Mouse (Mus musculus): Measurements from ENCODE around the gene Rbak. TPM values are rescaled to one million over a fixed set of nuclear protein-coding genes. Genes with fewer than 3 reads are reported as not detected.
"Not testable (repeated sequence)": the region's sequence is repeated elsewhere in the genome, so short reads cannot be mapped to it uniquely, and the experiment has no call there.

Rbak gene
- polyA plus RNA-seq, 1 experiment from 2014 or later, result 8.4 TPM

- no peak overlapping the region for H3K9ac ChIP-seq (ENCODE audit: low read length)
- H3K9me3 ChIP-seq (replicated peaks; ENCODE audit: control insufficient read depth, low read length), result no peaks in the 10 kb centered on the region
- no peaks in the 10 kb centered on the region for H3K27me3 ChIP-seq (replicated peaks; ENCODE audit: control insufficient read depth, insufficient read depth, low read length)
- H3K27ac ChIP-seq (ENCODE audit: low read depth, low read length), result no peak overlapping the region
- ATAC-seq (no peak), DNase-seq (ENCODE audit: low spot score) (no peak)
- H3K36me3 ChIP-seq (ENCODE audit: control insufficient read depth, insufficient read depth, low read length), result no peaks in the 10 kb centered on the region
- WGBS, result 91% methylated on average over 8 of the region's 8 CpGs
- no peak overlapping the region for H3K4me2 ChIP-seq (ENCODE audit: low read length)
- H3K4me3 ChIP-seq (ENCODE audit: low read depth, low read length), result no peak overlapping the region
- H3K4me1 ChIP-seq (ENCODE audit: control insufficient read depth, insufficient read depth, low read length), result no peaks in the 10 kb centered on the region
Measured at GRCm38 (mm10) chr5:143192806-143193205, 12.2 kb upstream of the Rbak start.

- not testable (repeated sequence) for ATAC-seq
- no CpG with 5 or more reads among the region's 1 CpGs for WGBS
Measured at GRCm38 (mm10) chr5:143188014-143188413, 7.4 kb upstream of the Rbak start.

GRCm38 (mm10) chr5:143179179-143179578, 1.4 kb downstream of the Rbak start:
- ATAC-seq, result no peak
- Histone ChIP-seq H3K27me3 (replicated peaks; ENCODE audit: control insufficient read depth, insufficient read depth, low read length) (no peaks in the 10 kb centered on the region), H3K4me1 (ENCODE audit: control insufficient read depth, insufficient read depth, low read length) (peaks cover 11% of the 10 kb centered on the region), H3K4me2 (ENCODE audit: low read length) (peak overlapping the region; percentile 84), H3K9ac (ENCODE audit: low read length) (peak overlapping the region; percentile 93; the same call in 1 of the 2 replicates), H3K36me3 (ENCODE audit: control insufficient read depth, insufficient read depth, low read length) (peaks cover 42% of the 10 kb centered on the region), H3K4me3 (ENCODE audit: low read depth, low read length) (no peak overlapping the region), H3K9me3 (replicated peaks; ENCODE audit: control insufficient read depth, low read length) (no peaks in the 10 kb centered on the region; the same call in 1 of the 2 replicates), H3K27ac (ENCODE audit: low read depth, low read length) (no peak overlapping the region)
- WGBS, result 40% methylated on average over 6 of the region's 6 CpGs
- DNase-seq (ENCODE audit: low spot score), result peak; percentile 42

More at GRCm38 (mm10) chr5:143188014-143188413, 7.4 kb upstream of the Rbak start:
- not testable (repeated sequence) for H3K9ac ChIP-seq (ENCODE audit: low read length); H3K9me3 ChIP-seq (replicated peaks; ENCODE audit: control insufficient read depth, low read length); H3K4me2 ChIP-seq (ENCODE audit: low read length); H3K4me1 ChIP-seq (ENCODE audit: control insufficient read depth, insufficient read depth, low read length); DNase-seq (ENCODE audit: low spot score); H3K36me3 ChIP-seq (ENCODE audit: control insufficient read depth, insufficient read depth, low read length); H3K4me3 ChIP-seq (ENCODE audit: low read depth, low read length); H3K27ac ChIP-seq (ENCODE audit: low read depth, low read length); H3K27me3 ChIP-seq (replicated peaks; ENCODE audit: control insufficient read depth, insufficient read depth, low read length)

- H3K4me3 ChIP-seq (ENCODE audit: low read depth, low read length), result no peak overlapping the region
- H3K9me3 ChIP-seq (replicated peaks; ENCODE audit: control insufficient read depth, low read length), result no peaks in the 10 kb centered on the region; the same call in 1 of the 2 replicates
- peaks cover 11% of the 10 kb centered on the region for H3K4me1 ChIP-seq (ENCODE audit: control insufficient read depth, insufficient read depth, low read length)
- no peak overlapping the region for H3K27ac ChIP-seq (ENCODE audit: low read depth, low read length)
- H3K36me3 ChIP-seq (ENCODE audit: control insufficient read depth, insufficient read depth, low read length), result peaks cover 57% of the 10 kb centered on the region
- WGBS, result 89% methylated on average over 3 of the region's 3 CpGs
- no peak overlapping the region for H3K9ac ChIP-seq (ENCODE audit: low read length)
- no peak overlapping the region for H3K4me2 ChIP-seq (ENCODE audit: low read length)
- no peak for ATAC-seq
- no peaks in the 10 kb centered on the region for H3K27me3 ChIP-seq (replicated peaks; ENCODE audit: control insufficient read depth, insufficient read depth, low read length)
- DNase-seq (ENCODE audit: low spot score), result no peak
Measured at GRCm38 (mm10) chr5:143177541-143178200, 2.9 kb downstream of the Rbak start.

- DNase-seq (ENCODE audit: low spot score) (no peak), ATAC-seq (no peak)
- H3K4me2 ChIP-seq (ENCODE audit: low read length), result no peak overlapping the region
- no peak overlapping the region for H3K9ac ChIP-seq (ENCODE audit: low read length)
- 95% methylated on average over 4 of the region's 4 CpGs for WGBS
- H3K4me3 ChIP-seq (ENCODE audit: low read depth, low read length), result no peak overlapping the region
- no peaks in the 10 kb centered on the region for H3K27me3 ChIP-seq (replicated peaks; ENCODE audit: control insufficient read depth, insufficient read depth, low read length)
- H3K36me3 ChIP-seq (ENCODE audit: control insufficient read depth, insufficient read depth, low read length), result peaks cover 74% of the 10 kb centered on the region
- H3K9me3 ChIP-seq (replicated peaks; ENCODE audit: control insufficient read depth, low read length), result no peaks in the 10 kb centered on the region; the same call in 1 of the 2 replicates
- peaks cover 11% of the 10 kb centered on the region for H3K4me1 ChIP-seq (ENCODE audit: control insufficient read depth, insufficient read depth, low read length)
- no peak overlapping the region for H3K27ac ChIP-seq (ENCODE audit: low read depth, low read length)
Measured at GRCm38 (mm10) chr5:143175970-143176369, 4.6 kb downstream of the Rbak start.

- 15% methylated on average over 18 of the region's 18 CpGs for WGBS
Measured at GRCm38 (mm10) chr5:143165508-143166070, 15.0 kb downstream of the Rbak start.

GRCm38 (mm10) chr5:143155534-143155933, 25.0 kb downstream of the Rbak start:
- 91% methylated on average over 3 of the region's 3 CpGs for WGBS

More at GRCm38 (mm10) chr5:143165508-143166070, 15.0 kb downstream of the Rbak start:
- no peak overlapping the region for H3K4me3 ChIP-seq (ENCODE audit: low read depth, low read length)
- no peaks in the 10 kb centered on the region for H3K4me1 ChIP-seq (ENCODE audit: control insufficient read depth, insufficient read depth, low read length)
- H3K9me3 ChIP-seq (replicated peaks; ENCODE audit: control insufficient read depth, low read length), result no peaks in the 10 kb centered on the region
- no peak overlapping the region for H3K4me2 ChIP-seq (ENCODE audit: low read length)
- no peaks in the 10 kb centered on the region for H3K27me3 ChIP-seq (replicated peaks; ENCODE audit: control insufficient read depth, insufficient read depth, low read length)
- no peak for ATAC-seq
- H3K9ac ChIP-seq (ENCODE audit: low read length), result no peak overlapping the region
- no peak overlapping the region for H3K27ac ChIP-seq (ENCODE audit: low read depth, low read length)
- H3K36me3 ChIP-seq (ENCODE audit: control insufficient read depth, insufficient read depth, low read length), result no peaks in the 10 kb centered on the region
- no peak for DNase-seq (ENCODE audit: low spot score)

GRCm38 (mm10) chr5:143153756-143154155, 26.8 kb downstream of the Rbak start:
- no peaks in the 10 kb centered on the region for H3K36me3 ChIP-seq (ENCODE audit: control insufficient read depth, insufficient read depth, low read length)
- H3K27ac ChIP-seq (ENCODE audit: low read depth, low read length), result no peak overlapping the region
- no peak overlapping the region for H3K4me3 ChIP-seq (ENCODE audit: low read depth, low read length)
- WGBS, result 93% methylated on average over 10 of the region's 10 CpGs
- H3K9me3 ChIP-seq (replicated peaks; ENCODE audit: control insufficient read depth, low read length), result no peaks in the 10 kb centered on the region
- peaks cover 13% of the 10 kb centered on the region; the same call in 1 of the 2 replicates for H3K27me3 ChIP-seq (replicated peaks; ENCODE audit: control insufficient read depth, insufficient read depth, low read length)
- H3K4me1 ChIP-seq (ENCODE audit: control insufficient read depth, insufficient read depth, low read length), result no peaks in the 10 kb centered on the region
- no peak for ATAC-seq
- H3K9ac ChIP-seq (ENCODE audit: low read length), result no peak overlapping the region
- no peak overlapping the region for H3K4me2 ChIP-seq (ENCODE audit: low read length)
- no peak for DNase-seq (ENCODE audit: low spot score)

More at GRCm38 (mm10) chr5:143155534-143155933, 25.0 kb downstream of the Rbak start:
- Histone ChIP-seq H3K9ac (ENCODE audit: low read length) (no peak overlapping the region), H3K27me3 (replicated peaks; ENCODE audit: control insufficient read depth, insufficient read depth, low read length) (peaks cover 13% of the 10 kb centered on the region; the same call in 1 of the 2 replicates), H3K4me2 (ENCODE audit: low read length) (no peak overlapping the region), H3K4me3 (ENCODE audit: low read depth, low read length) (no peak overlapping the region), H3K9me3 (replicated peaks; ENCODE audit: control insufficient read depth, low read length) (no peaks in the 10 kb centered on the region), H3K27ac (ENCODE audit: low read depth, low read length) (no peak overlapping the region), H3K4me1 (ENCODE audit: control insufficient read depth, insufficient read depth, low read length) (no peaks in the 10 kb centered on the region), H3K36me3 (ENCODE audit: control insufficient read depth, insufficient read depth, low read length) (no peaks in the 10 kb centered on the region)
- DNase-seq (ENCODE audit: low spot score) (no peak), ATAC-seq (no peak)

GRCm38 (mm10) chr5:143150044-143150443, 30.5 kb downstream of the Rbak start:
- no peak overlapping the region for H3K4me2 ChIP-seq (ENCODE audit: low read length)
- ATAC-seq, result no peak
- no peaks in the 10 kb centered on the region for H3K9me3 ChIP-seq (replicated peaks; ENCODE audit: control insufficient read depth, low read length)
- 90% methylated on average over 2 of the region's 2 CpGs for WGBS
- DNase-seq (ENCODE audit: low spot score), result no peak
- H3K27ac ChIP-seq (ENCODE audit: low read depth, low read length), result no peak overlapping the region
- H3K4me3 ChIP-seq (ENCODE audit: low read depth, low read length), result no peak overlapping the region
- H3K36me3 ChIP-seq (ENCODE audit: control insufficient read depth, insufficient read depth, low read length), result no peaks in the 10 kb centered on the region
- H3K27me3 ChIP-seq (replicated peaks; ENCODE audit: control insufficient read depth, insufficient read depth, low read length), result no peaks in the 10 kb centered on the region
- H3K9ac ChIP-seq (ENCODE audit: low read length), result no peak overlapping the region
- no peaks in the 10 kb centered on the region for H3K4me1 ChIP-seq (ENCODE audit: control insufficient read depth, insufficient read depth, low read length)
